Mouse (Mus musculus): ENCODE data around the gene Pik3ap1.
"Not testable (repeated sequence)": the region's sequence is repeated elsewhere in the genome, so short reads cannot be mapped to it uniquely, and the experiment has no call there.

Gene Pik3ap1

GRCm38 (mm10) chr19:41332228-41332627 lies 52.7 kb downstream of the Pik3ap1 start:
- no peak for DNase-seq (ENCODE audit: low spot score in 2 of 2)

- no peak for DNase-seq (ENCODE audit: low spot score in 2 of 2)
Observed at GRCm38 (mm10) chr19:41330401-41330800, 54.5 kb downstream of the Pik3ap1 start.

- no peak for DNase-seq (ENCODE audit: low spot score in 2 of 2)
Observed at GRCm38 (mm10) chr19:41329961-41330360, 54.9 kb downstream of the Pik3ap1 start.

GRCm38 (mm10) chr19:41328743-41329142 lies 56.2 kb downstream of the Pik3ap1 start:
- no peak for DNase-seq (ENCODE audit: low spot score in 2 of 2)

- DNase-seq (ENCODE audit: low spot score in 2 of 2) = no peak
Observed at GRCm38 (mm10) chr19:41323813-41324212, 61.1 kb downstream of the Pik3ap1 start.

GRCm38 (mm10) chr19:41323125-41323524 lies 61.8 kb downstream of the Pik3ap1 start:
- no peak for DNase-seq (ENCODE audit: low spot score in 2 of 2)

GRCm38 (mm10) chr19:41321149-41321548 lies 63.8 kb downstream of the Pik3ap1 start:
- no peak for DNase-seq (ENCODE audit: low spot score in 2 of 2)

GRCm38 (mm10) chr19:41317315-41318095 lies 67.4 kb downstream of the Pik3ap1 start:
- DNase-seq (ENCODE audit: low spot score in 2 of 2) = peak; percentile 6 to 41

GRCm38 (mm10) chr19:41314696-41315095 lies 70.2 kb downstream of the Pik3ap1 start:
- DNase-seq (ENCODE audit: low spot score in 2 of 2) = no peak

- DNase-seq (ENCODE audit: low spot score in 2 of 2) = no peak
Observed at GRCm38 (mm10) chr19:41313663-41314062, 71.2 kb downstream of the Pik3ap1 start.

GRCm38 (mm10) chr19:41312587-41312986 lies 72.3 kb downstream of the Pik3ap1 start:
- not testable (repeated sequence) for DNase-seq (ENCODE audit: low spot score in 2 of 2)

GRCm38 (mm10) chr19:41312027-41312426 lies 72.9 kb downstream of the Pik3ap1 start:
- no peak for DNase-seq (ENCODE audit: low spot score in 2 of 2)

- peak; percentile 10 to 31 for DNase-seq (ENCODE audit: low spot score in 2 of 2)
Observed at GRCm38 (mm10) chr19:41310971-41311703, 73.8 kb downstream of the Pik3ap1 start.

GRCm38 (mm10) chr19:41303933-41304332 lies 81.0 kb downstream of the Pik3ap1 start:
- DNase-seq (ENCODE audit: low spot score in 2 of 2) = no peak

GRCm38 (mm10) chr19:41303433-41303832 lies 81.5 kb downstream of the Pik3ap1 start:
- DNase-seq (ENCODE audit: low spot score in 2 of 2) = no peak

- no peak for DNase-seq (ENCODE audit: low spot score in 2 of 2)
Observed at GRCm38 (mm10) chr19:41301856-41302255, 83.0 kb downstream of the Pik3ap1 start.

GRCm38 (mm10) chr19:41299446-41299845 lies 85.5 kb downstream of the Pik3ap1 start:
- no peak for DNase-seq (ENCODE audit: low spot score in 2 of 2)

GRCm38 (mm10) chr19:41290952-41291619 lies 93.8 kb downstream of the Pik3ap1 start:
- no peak for DNase-seq (ENCODE audit: low spot score in 2 of 2)

GRCm38 (mm10) chr19:41288568-41288967 lies 96.3 kb downstream of the Pik3ap1 start:
- no peak for DNase-seq (ENCODE audit: low spot score in 2 of 2)

GRCm38 (mm10) chr19:41287224-41287623 lies 97.7 kb downstream of the Pik3ap1 start:
- no peak for DNase-seq (ENCODE audit: low spot score in 2 of 2)

- no peak for DNase-seq (ENCODE audit: low spot score in 2 of 2)
Observed at GRCm38 (mm10) chr19:41284515-41284914, 100.4 kb downstream of the Pik3ap1 start.

GRCm38 (mm10) chr19:41282718-41283117 lies 102.2 kb downstream of the Pik3ap1 start:
- DNase-seq (ENCODE audit: low spot score in 2 of 2) = no peak

Measured in frontal cortex, postnatal 36 days (tissue).